Mouse (Mus musculus) kidney, embryonic 16.5 days (tissue): ENCODE results near the gene Plcb1. TPM values are rescaled to one million over a fixed set of nuclear protein-coding genes. Genes with fewer than 3 reads are reported as not detected.

Experiments used
- ATAC-seq: fragments of 200-750 bp; cut with Nextera tagmentation; 2 replicates; pipeline ENCODE4 v1.8.0; 2017; ENCODE audit warnings: moderate TSS enrichment; ENCODE audit not compliant: low FRiP score, low TSS enrichment
- H3K27ac ChIP-seq: fragments of 300-500 bp; sonication (generic); 2 replicates; pipeline ENCODE4 v1.5.1; 2014; ENCODE audit warnings: low read length
- H3K27me3 ChIP-seq: fragments of 300-500 bp; sonication (generic); 2 replicates; pipeline ENCODE4 v1.6.1; 2014; ENCODE audit warnings: low read length, control low read depth, mixed read lengths; ENCODE audit not compliant: insufficient read depth
- H3K36me3 ChIP-seq: fragments of 300-500 bp; sonication (generic); 2 replicates; pipeline ENCODE4 v1.6.1; 2014; ENCODE audit warnings: low read length, control low read depth, mixed read lengths; ENCODE audit not compliant: insufficient read depth
- H3K4me1 ChIP-seq: fragments of 300-500 bp; sonication (generic); 2 replicates; pipeline ENCODE4 v1.6.1; 2014; ENCODE audit warnings: low read length, control low read depth, mixed read lengths; ENCODE audit not compliant: insufficient read depth
- H3K4me2 ChIP-seq: fragments of 300-500 bp; sonication (generic); replicated peaks from 2 replicates; pipeline ENCODE4 v1.6.1; 2014; ENCODE audit warnings: low read depth, low read length
- H3K4me3 ChIP-seq: fragments of 300-500 bp; sonication (generic); 2 replicates; pipeline ENCODE4 v1.5.1; 2014; ENCODE audit warnings: mild to moderate bottlenecking, low read length
- H3K9ac ChIP-seq: fragments of 300-500 bp; sonication (generic); replicated peaks from 2 replicates; pipeline ENCODE4 v1.6.1; 2014; ENCODE audit warnings: low read length
- H3K9me3 ChIP-seq: fragments of 300-500 bp; sonication (generic); 2 replicates; pipeline ENCODE4 v1.6.1; 2016; ENCODE audit warnings: low read length, control low read depth
- WGBS: fragments of 180-500 bp; shearing (Covaris S2); extraction: QIAGEN DNeasy Blood & Tissue Kit; methylation state at CpG from one replicate; pipeline ENCODE4 v1.1.7; 2014; 5-methylcytosine and 5-hydroxymethylcytosine counted together
- polyA plus RNA-seq: library from polyadenylated mRNA; unstranded; fragments of >200 nt; fragmentation: Nextera tagmentation; extraction: Ambion mirVana; gene quantifications from 2 replicates; pipeline ENCODE4 v1.2.1, GENCODE M21; 2015

Gene Plcb1
- polyA plus RNA-seq, 1 experiment from 2014 or later, result 20.3 TPM

DNA sequence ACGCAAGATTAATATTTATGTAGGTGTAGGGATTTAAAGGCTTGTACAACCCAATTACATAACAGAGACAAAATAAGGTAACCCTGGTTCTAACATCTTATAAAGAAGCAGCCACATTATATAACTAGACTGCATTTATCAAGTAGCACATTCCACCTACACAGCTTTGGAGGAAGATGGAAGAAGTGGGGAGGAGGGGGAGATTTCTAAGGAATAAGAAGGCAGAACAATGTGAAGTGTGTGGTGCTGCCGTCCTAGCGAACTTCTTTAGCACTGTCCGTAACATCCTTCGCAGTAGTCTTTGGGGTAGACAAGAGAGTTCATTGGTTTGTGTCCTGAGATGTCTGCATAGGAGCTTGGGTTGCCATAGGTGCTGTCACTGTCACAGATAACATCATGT is 111.2 kb downstream of the Plcb1 start:
- Histone ChIP-seq H3K36me3 (no peaks in the 10 kb centered on the region), H3K4me3 (no peak overlapping the region), H3K9ac (no peak overlapping the region), H3K4me1 (no peaks in the 10 kb centered on the region), H3K9me3 (no peaks in the 10 kb centered on the region), H3K27me3 (no peaks in the 10 kb centered on the region), H3K27ac (no peak overlapping the region), H3K4me2 (no peak overlapping the region)
- no peak for ATAC-seq
- 91% methylated on average over 5 of the region's 5 CpGs for WGBS

DNA sequence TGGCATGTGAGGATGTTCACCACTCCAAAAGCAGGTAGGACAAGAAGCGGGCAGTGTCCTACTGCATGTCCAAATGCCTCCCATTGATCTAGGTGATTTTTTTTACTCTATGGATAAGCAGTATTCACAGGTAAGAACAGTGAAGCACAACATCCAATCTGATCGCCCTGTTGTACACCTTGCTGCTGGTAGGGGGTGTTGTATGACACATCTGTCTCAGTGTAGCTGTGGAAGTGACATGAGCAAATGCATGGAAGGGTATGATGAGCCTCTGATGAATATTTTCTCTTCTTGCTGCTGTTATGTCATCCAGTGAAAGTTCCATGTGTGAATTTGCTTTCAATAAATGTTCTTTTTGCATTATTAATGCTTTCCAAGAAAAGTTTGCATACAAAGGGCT is 115.7 kb downstream of the Plcb1 start:
- no peak for ATAC-seq
- 92% methylated on average over 2 of the region's 2 CpGs for WGBS
- H3K36me3 ChIP-seq, result no peaks in the 10 kb centered on the region

DNA sequence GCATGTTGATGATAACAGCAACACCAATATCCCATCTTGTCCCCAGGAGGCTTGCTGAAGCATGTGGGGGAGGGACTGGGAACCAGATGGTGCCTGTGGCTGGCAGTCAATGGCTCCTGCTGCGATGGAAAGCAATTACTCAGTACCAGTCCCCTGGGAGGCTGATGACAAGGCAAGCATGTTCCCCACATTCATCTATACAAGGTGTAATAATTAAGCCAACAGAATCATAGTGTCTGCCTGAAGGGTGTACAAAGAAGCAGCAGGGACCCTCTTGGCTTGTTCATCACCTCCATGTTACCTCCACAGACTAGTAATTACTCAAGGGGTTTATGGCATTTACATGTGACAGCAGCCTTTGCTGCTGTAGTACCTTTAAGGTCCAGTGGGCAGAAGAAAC is 125.0 kb downstream of the Plcb1 start:
- H3K4me1 ChIP-seq, result no peaks in the 10 kb centered on the region
- ATAC-seq, result peak; percentile 75
- WGBS, result 35% methylated on average over 1 of the region's 1 CpGs
- H3K4me3 ChIP-seq, result no peak overlapping the region
- no peaks in the 10 kb centered on the region for H3K36me3 ChIP-seq
- no peak overlapping the region for H3K9ac ChIP-seq
- H3K9me3 ChIP-seq, result no peaks in the 10 kb centered on the region
- no peak overlapping the region for H3K27ac ChIP-seq
- H3K4me2 ChIP-seq, result no peak overlapping the region
- H3K27me3 ChIP-seq, result no peaks in the 10 kb centered on the region

More for the DNA sequence above, 115.7 kb downstream of the Plcb1 start:
- H3K9ac ChIP-seq, result no peak overlapping the region
- H3K4me1 ChIP-seq, result no peaks in the 10 kb centered on the region
- H3K9me3 ChIP-seq, result no peaks in the 10 kb centered on the region
- H3K4me3 ChIP-seq, result no peak overlapping the region
- H3K4me2 ChIP-seq, result no peak overlapping the region
- H3K27ac ChIP-seq, result no peak overlapping the region
- no peaks in the 10 kb centered on the region for H3K27me3 ChIP-seq

DNA sequence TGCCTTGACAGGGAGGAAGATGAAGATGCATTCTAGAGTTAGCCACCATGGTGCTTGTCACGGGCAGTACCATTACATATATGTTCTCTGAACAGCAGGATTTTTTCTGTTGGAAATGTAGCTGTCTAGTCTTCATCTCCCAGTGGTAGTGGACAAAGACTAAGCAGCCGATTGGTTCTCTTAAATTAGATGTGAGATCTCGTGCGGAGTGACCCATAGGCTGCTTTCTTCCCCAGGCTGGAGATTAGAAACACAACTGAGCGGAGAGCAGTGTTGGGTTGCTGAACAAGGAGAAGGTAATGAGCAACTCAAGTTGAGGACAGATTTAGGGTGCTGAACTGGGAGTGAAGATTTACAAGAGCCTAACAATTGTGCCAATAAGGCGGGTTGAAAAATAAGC is 125.5 kb downstream of the Plcb1 start:
- H3K9me3 ChIP-seq, result no peaks in the 10 kb centered on the region
- H3K4me3 ChIP-seq, result no peak overlapping the region
- no peaks in the 10 kb centered on the region for H3K27me3 ChIP-seq
- ATAC-seq, result no peak
- no peaks in the 10 kb centered on the region for H3K36me3 ChIP-seq
- no peak overlapping the region for H3K9ac ChIP-seq
- H3K4me2 ChIP-seq, result no peak overlapping the region
- no peak overlapping the region for H3K27ac ChIP-seq
- H3K4me1 ChIP-seq, result no peaks in the 10 kb centered on the region
- 84% methylated on average over 6 of the region's 6 CpGs for WGBS

- no peak overlapping the region for H3K4me2 ChIP-seq
- no peaks in the 10 kb centered on the region for H3K36me3 ChIP-seq
- no peak overlapping the region for H3K27ac ChIP-seq
- no peak overlapping the region for H3K9ac ChIP-seq
- WGBS, result 72% methylated on average over 2 of the region's 2 CpGs
- no peaks in the 10 kb centered on the region for H3K27me3 ChIP-seq
- no peaks in the 10 kb centered on the region for H3K9me3 ChIP-seq
- H3K4me3 ChIP-seq, result no peak overlapping the region
- ATAC-seq, result no peak
- no peaks in the 10 kb centered on the region for H3K4me1 ChIP-seq
Measured at GRCm38 (mm10) chr2:134912616-134913015, 126.7 kb downstream of the Plcb1 start.

GRCm38 (mm10) chr2:134913542-134913941 is 127.7 kb downstream of the Plcb1 start:
- H3K27me3 ChIP-seq, result no peaks in the 10 kb centered on the region
- no peak overlapping the region for H3K4me3 ChIP-seq
- no peak for ATAC-seq
- no peaks in the 10 kb centered on the region for H3K4me1 ChIP-seq
- no peak overlapping the region for H3K27ac ChIP-seq
- WGBS, result 64% methylated on average over 3 of the region's 3 CpGs
- H3K4me2 ChIP-seq, result no peak overlapping the region
- no peaks in the 10 kb centered on the region for H3K9me3 ChIP-seq
- H3K36me3 ChIP-seq, result no peaks in the 10 kb centered on the region
- H3K9ac ChIP-seq, result no peak overlapping the region

DNA sequence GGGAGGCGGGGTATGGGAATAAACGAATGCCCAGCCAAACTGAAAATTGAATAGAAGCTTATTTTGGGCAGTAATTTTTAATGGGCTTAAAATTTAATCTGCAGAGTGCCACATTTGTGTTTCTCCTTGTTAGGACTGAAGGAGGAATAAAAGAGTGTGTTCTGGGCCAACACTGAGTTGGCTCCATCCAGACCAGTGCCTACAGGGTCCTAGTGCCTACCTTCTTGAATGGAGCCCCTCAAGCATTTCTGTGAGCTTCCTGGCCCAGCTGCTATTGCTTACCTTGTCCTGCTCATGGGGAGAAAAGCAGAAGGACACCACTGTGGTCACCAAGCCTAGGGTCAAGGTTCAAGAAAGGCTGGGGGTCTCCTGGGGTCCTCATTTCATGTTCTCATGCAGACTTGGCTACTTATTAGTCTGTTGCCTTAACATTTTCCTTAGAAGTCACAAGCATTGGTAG is 128.3 kb downstream of the Plcb1 start:
- no peaks in the 10 kb centered on the region for H3K27me3 ChIP-seq
- ATAC-seq, result no peak
- H3K36me3 ChIP-seq, result no peaks in the 10 kb centered on the region
- H3K9me3 ChIP-seq, result no peaks in the 10 kb centered on the region
- H3K4me2 ChIP-seq, result no peak overlapping the region
- no peak overlapping the region for H3K9ac ChIP-seq
- no peaks in the 10 kb centered on the region for H3K4me1 ChIP-seq
- H3K27ac ChIP-seq, result no peak overlapping the region
- H3K4me3 ChIP-seq, result no peak overlapping the region
- WGBS, result 81% methylated on average over 2 of the region's 2 CpGs

DNA sequence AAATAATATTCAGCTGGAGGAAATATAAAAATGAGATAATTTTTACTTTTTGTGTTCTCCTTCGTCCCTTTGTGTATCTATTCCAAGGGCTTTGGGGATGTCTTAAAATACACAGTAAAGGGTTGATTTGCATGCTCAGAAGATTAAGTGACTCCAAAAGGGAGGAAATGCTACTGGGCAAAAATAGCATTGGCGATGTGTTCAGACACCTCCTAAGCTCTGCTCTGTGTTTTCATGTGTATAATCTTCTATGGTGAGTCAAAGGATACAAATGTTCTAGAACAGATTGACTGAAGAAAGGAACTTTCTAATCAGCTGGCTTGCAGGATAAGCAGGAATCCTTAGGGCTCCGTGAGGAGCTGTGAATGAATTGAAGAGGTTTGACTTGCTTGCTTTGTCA is 129.2 kb downstream of the Plcb1 start:
- Histone ChIP-seq H3K4me2 (no peak overlapping the region), H3K27ac (no peak overlapping the region), H3K4me1 (no peaks in the 10 kb centered on the region), H3K9me3 (no peaks in the 10 kb centered on the region), H3K4me3 (no peak overlapping the region), H3K36me3 (no peaks in the 10 kb centered on the region), H3K27me3 (no peaks in the 10 kb centered on the region), H3K9ac (no peak overlapping the region)
- ATAC-seq, result no peak
- 80% methylated on average over 3 of the region's 3 CpGs for WGBS

DNA sequence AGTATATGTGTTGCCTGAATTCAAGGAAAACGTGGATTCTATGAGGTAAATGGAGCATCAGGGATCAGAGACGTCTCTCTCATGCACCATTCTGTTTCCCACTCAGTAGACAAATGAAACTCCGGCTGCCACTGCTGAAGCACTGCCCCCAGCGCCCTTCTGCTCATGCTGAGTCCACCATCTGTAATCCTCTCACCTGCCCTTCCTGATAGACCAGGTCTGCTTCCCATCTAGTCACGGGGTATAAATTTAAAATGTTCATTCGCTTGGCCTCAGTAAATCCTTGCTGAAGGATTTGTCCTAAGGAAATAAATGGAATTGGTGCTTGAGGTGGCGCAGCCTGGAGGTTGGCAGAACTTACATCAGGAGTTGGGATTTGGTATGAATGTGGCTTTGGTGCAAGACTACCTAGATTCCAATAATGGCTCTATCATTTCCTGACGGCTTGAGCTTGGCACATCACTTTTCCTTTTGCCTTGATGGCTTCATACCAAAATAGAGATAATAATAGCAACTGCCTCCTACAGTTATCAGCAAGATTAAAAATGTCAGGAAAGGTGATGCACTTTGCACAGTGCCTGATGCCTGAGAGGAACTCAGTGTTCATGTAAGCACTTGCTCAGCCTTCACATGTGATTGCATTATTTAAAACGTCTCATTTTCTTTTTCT is 134.9 kb downstream of the Plcb1 start:
- no peaks in the 10 kb centered on the region for H3K36me3 ChIP-seq
- no peak overlapping the region for H3K27ac ChIP-seq
- ATAC-seq, result no peak
- 82% methylated on average over 9 of the region's 9 CpGs for WGBS
- H3K9me3 ChIP-seq, result no peaks in the 10 kb centered on the region
- no peaks in the 10 kb centered on the region for H3K27me3 ChIP-seq
- H3K4me1 ChIP-seq, result no peaks in the 10 kb centered on the region
- no peak overlapping the region for H3K4me2 ChIP-seq
- H3K9ac ChIP-seq, result no peak overlapping the region
- no peak overlapping the region for H3K4me3 ChIP-seq

GRCm38 (mm10) chr2:134922636-134923375 is 136.9 kb downstream of the Plcb1 start:
- H3K4me2 ChIP-seq, result no peak overlapping the region
- ATAC-seq, result no peak
- no peaks in the 10 kb centered on the region for H3K36me3 ChIP-seq
- WGBS, result 84% methylated on average over 10 of the region's 10 CpGs
- H3K27ac ChIP-seq, result no peak overlapping the region
- H3K4me1 ChIP-seq, result peaks cover 10% of the 10 kb centered on the region; the same call in 1 of the 2 replicates
- no peak overlapping the region for H3K9ac ChIP-seq
- H3K27me3 ChIP-seq, result no peaks in the 10 kb centered on the region
- H3K9me3 ChIP-seq, result no peaks in the 10 kb centered on the region
- no peak overlapping the region for H3K4me3 ChIP-seq
